Mouse (Mus musculus) urinary bladder, adult 18-20 months (tissue): ENCODE results near the gene Mroh3.

ENCODE experiments used
- DNase-seq, 2 experiments: peaks; one replicate each; pipeline ENCODE4 v3.0.0; 2022; ENCODE audit warnings: low spot score in 2 of 2, mixed read lengths in 2 of 2

The Mroh3 gene

DNA sequence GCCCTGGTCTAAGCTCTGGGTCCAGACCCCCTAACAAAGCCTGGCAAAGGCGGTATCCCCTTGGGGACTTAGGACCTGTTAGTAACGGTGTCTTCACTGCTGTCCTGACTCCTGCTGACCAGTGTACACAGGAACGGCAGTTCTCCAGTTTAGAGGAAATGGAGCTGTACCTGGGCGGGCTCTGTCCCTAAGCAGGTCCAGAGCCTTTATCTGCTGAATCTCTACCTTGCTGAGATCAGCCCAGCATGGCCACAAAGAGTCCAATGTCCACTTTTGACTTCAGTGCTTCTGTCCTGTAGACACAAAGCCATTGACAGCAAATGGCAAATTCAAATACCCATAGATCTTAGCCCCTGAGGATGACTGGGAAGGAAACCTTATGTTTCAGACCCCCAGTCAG lies 55.7 kb downstream of the Mroh3 start:
- no peak for DNase-seq

DNA sequence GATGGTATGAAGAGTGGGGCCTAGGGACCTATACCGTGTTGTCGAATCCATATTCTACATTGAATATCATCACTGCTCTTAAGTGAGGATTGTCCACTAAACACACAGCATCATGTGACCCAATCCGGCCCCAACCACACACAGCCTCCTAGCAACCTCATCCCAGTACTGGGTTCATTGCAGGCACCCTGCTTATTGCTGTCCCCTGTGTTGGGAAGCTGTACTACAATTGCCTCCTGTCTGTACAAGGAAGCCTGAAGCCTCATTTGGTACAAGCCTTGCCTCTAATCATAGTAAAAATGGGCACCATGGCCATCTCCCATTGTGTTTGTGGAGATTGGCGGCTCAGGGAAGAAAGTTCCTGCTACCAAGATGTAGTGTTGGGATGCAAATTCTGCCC lies 56.3 kb downstream of the Mroh3 start:
- DNase-seq, result no peak

DNA sequence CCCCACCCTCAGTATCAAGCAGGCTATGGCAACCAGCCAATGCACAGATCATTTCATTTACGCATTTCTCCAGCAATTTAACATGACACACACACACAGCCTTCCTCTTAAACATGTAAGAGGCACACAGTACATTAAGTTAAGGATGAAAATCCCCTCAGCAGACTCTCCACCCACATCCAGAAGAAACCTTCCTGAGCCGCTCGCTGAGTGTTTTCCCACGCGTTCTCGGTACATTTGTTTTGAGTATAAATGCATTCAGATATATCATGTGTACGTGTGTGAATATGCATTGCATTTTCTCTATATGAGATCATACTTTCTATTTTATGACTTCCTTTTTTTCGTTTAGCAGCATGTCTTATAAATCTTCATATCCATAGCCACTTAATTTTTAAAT lies 61.3 kb downstream of the Mroh3 start:
- DNase-seq, result no peak

DNA sequence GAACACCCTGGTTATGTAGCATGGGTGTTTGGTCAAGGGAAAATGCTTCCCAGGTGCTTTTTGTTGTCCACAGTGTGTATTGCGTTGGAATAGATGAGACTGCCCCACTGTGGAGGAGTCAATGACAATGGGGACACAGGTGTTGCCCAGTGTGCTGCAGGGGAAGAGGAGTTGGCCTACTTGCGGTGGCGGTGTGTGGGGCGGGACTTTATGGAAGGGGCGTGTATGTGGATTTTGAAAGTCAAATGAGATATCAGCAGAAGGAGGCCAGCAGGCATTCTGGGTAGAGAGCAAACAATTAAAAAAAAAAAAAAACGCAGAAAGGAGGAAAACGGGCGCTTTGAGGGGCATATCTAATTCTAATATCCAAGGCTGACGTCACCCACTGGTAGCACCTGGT lies 62.9 kb downstream of the Mroh3 start:
- DNase-seq, result no peak

DNA sequence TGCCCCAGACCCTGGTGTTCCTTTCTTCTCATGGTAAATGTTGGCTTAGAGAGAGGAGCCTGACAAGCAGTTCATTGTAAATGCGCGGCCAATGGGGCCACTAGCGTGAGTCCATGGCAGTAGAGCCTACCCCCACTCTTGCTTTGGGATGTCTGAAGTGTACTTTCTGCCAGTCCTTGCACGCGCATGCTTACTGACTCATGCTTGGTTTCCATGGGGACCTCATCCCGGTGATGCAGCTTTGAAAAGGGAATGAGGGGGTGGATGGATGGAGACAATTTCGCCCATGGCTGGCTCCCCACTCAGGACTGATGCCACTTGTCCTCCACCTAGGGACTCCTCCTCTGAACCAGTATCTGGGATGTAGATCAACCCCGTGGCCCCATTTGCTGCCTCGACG lies 69.1 kb downstream of the Mroh3 start:
- DNase-seq, result no peak

DNA sequence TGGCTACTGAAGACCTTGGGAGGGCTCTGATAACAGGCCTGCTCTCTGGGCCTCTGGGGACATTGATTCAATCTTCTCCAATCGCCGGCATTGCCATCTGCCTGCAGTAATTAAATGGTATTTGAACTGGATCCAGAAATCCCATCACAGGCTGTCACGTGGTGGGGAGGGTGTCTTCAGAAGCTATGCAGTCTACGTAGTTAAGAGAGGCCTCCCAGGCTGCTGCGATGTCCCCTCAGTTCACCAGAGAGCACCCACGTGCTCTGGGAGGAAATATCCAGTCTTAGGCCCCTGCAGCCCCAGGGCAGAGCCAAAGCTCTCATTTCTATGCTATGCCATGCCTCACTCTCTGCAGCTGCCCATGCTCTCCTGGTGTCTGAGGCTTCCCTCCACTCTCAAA lies 70.3 kb downstream of the Mroh3 start:
- DNase-seq, result no peak

DNA sequence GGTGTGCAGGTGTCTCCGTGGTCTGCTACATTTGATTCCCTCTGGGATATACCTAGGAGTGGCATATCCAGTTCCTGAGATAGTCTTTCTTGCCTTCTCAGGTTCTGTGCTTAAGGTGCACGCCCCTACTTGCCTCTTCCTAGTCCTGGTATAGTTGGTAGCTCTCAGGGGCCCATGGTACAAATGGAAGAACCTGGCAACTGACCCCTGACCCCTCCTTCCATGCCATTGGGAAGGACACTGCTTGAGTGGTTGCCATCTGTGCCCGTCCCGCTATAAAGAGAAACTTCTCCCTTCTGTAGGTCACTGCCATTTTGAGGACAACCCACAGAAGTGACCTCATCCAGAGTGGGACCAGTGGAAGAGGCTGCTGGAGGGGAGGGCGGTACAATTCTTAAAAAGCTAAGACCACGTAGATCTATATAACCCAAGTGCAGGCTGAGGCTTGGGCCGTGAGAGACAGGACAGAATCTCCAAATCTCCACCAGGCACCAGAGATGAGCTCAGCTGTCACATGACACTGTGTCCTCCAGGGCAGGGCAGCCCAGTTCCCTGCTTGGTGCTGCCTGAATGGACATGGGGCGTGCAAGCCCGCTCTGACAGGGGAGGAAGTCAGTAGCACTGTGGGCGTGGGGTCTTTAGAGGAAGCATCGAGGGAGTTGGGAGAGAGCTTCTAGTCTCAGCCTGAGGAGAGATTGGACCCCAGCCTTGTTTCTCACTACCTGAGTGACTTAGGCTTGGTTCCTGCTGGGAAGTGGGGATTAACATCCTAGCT lies 71.3 kb downstream of the Mroh3 start:
- DNase-seq, result no peak

DNA sequence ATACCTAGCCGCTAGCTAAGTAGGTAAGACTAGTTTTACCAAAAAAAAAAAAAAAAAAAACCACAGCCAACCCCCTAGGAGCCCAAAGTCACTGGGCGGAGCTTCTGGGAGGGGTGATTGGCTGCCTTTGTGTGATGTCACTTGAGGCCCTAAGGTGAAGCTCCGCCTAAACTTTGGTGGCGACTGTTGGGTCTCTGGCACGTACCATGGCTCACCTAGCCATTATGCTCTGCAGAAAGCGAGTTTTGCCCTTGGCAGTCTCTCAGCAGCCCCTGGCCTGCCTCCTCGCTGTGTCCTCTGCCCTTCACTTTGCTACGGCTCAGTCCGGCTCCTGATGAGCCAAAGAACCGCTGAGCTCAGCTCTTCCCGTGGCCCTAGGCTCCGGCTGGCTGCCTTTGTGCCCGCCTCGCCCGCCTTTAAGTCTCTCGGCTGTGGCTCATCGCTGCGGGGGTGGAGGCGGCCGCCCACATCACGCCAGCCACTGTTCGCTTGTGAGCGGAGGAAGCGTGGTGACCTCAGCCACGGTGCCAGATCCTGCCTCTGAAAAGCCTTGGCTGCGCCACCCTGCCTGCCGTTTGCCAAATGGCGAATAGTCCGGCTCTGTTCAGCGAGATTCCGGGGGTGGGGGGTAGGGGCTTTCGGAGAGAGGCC lies 72.5 kb downstream of the Mroh3 start:
- peak; percentile 54 to 74 for DNase-seq

DNA sequence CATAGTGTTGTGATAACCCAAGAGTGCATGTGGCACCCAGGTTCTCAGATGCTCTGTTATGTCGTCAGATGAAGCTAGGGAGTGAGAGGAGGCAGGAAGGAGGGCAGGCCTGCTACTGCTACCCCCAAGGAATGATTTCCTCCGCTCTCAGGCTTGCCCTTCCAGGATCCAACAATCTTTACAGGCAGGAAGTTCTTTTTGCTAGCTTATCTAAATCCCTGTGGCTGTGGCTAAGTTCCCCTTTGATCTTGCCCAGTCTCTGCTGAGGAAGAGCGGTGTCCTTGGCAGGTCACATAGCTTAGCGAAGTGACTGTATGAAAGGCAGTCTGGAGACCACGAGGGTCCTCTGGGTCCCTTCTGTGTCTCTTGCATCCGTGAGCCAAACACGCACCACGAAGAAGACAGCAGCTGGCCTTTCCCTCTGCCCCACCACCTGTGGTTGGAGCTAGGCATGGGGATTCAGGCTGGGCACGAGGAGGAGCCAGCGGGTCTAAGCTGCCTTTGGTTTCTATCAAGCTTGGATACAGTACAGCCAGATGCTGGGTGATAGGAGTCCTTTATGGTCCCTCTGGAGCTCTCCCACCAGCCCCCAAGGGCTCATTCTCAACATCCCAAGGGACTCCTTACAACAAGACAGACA lies 74.3 kb downstream of the Mroh3 start:
- no peak for DNase-seq

DNA sequence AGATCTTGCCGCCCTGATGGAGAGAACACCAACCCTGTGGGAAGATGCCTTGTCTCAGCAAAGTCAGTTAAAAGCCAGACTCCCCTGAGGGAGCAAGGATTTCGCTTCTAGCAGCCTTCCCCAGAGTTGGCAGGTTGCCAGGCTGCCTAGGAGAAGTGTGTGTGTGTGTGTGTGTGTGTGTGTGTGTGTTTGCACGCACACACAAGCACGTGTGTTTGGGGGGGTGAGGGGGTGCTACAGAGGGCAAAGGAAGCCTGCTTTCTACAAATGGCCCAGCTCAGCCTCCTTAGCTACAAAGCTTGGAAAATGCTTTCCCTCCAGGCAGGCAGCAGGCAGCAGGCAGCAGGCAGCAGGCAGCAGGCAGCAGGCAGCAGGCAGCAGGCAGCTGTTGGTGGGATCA lies 75.1 kb downstream of the Mroh3 start:
- no peak for DNase-seq

DNA sequence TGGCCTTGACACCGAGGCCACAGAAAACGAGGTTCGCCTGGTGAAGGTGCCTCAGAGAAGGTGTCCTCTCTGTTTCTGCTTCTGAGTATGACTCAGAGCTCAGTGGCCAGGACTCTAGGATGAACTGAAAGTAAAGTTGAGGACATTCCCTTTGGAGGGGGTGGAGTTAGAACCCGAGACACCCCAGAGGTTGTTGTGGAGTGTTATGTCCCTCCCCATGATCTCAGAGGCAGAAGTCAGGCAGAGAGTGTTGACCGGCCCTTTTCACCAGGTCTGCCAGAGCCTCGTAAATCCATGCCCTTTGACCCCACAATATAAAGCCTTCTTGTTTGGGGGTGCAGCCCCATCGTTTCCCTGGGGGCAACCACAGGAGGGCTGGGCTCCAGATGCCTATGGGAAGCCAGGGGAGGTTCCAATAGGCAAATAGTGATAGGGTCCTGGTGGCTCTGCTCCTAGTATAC lies 75.5 kb downstream of the Mroh3 start:
- DNase-seq, result no peak

DNA sequence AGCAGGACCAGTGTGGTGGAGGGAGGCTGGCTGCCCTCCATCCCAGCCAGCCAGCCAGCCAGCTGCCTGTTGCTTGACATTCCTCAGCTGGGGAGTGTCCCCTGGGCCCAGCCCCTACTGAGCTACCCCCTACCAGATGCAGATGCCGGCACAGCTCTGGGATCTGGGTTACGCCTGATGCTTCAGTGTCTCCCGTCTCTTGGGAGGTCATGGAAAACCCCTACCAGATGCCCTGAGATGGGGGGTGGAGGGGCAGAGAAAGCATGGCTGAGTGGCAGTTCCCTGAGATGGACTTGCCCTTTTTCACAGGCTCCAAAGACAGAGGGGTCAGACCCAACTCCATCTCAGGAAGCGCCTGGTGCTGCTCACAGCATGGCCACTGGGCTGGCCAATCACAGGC lies 76.1 kb downstream of the Mroh3 start:
- DNase-seq, result no peak

DNA sequence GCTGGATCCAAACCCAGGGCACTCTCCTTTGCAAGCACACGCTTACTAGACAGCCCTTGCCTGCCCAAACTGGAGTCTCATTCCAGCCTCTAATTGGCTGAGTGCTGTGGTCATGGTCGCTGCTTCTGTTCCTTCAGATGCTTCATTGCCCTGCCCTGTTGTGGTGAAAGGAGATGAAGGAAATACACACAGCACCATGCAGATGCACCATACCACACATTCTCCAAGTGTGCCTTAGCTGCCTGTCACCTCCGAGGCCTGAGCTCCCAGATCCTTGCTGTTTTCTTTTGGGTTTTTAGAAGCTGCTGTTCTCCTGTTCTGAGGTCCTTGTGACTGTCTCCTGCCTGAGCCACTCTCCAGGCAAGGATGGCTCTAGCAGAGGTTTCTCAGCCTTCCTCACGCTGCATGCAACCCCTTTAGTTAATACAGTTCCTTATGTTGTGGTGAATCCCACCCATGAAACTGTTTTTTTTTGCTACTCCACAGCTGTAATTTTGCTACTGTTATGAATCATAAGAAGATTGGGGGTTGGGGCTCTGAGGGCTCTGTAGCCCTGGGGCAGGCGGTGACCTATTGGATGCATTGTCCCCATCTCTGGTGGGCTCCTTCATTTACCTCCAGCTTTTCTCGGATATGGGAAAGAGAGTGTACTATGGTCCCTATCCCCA lies 76.7 kb downstream of the Mroh3 start:
- no peak for DNase-seq

DNA sequence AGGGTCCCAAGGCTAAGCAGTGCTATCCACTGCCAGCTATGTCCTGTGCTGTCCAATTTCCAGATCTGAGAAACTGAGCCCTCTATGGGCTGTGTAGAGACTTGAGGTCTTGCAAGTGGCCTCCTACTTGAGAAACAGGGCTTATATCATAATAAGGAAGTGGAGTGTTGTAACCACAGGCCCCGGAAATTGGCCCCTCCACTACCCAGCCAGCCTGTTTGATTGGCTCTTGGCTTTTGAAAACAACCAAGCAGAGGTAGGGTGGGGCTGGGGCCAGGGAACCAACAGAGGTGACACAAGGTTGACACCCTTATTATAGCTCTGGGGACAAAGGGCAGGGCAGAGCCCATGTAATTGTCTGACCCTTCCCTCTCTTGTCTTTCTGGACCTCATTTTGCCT lies 77.6 kb downstream of the Mroh3 start:
- peak in 1 of 2 experiments; percentile 54 for DNase-seq

DNA sequence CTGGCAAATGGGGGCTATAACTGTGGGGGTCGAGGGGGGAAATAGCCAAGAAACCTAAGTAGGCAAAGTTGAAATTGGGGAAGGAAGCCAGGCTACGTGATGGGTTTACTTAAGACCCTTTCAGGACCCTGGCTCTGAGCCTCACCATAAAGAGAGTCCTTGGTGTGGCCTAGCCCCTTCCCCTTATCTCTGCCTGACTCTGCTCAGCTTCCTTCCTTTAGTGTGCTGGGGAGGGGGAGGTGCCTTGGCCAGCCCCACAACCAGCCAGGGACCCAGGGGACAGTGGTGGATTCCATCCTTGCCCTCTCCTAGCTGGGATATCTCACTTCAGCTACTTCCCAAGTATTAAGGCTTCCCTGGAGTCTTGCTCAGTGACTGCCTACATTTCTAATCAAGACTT lies 78.1 kb downstream of the Mroh3 start:
- DNase-seq, result no peak

DNA sequence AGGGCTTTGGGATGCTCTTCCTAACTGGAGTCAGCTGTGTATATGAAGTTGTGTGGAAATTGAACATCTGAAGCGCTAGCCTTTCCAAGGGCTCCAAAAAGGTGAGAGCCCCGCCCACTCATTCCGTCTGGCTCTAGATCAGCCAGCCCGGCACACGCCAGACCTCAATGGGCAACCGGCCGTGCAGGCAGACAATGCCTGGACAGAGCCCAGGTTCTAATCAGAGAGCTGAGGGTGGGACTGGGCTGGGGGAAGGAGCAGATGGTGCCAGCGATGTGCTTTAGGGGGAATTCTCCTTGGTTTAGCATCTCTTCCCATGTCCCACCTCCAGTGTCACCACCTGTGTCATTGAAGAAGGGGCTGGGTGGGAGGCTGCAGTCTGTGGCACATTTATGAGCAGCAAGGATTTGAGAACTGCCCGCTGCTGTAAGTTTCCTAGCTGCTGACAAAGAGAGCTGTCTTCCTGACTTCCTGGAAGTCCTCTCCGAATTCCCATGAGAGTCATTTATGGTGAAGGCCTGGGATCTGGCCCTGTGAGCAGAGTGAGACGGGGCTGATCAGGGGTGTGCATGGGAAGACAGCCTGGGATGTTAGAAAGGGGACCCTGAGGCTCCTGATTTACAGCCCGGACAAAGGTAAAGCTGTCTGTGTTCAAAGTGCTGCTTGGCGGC lies 78.9 kb downstream of the Mroh3 start:
- DNase-seq, result no peak

DNA sequence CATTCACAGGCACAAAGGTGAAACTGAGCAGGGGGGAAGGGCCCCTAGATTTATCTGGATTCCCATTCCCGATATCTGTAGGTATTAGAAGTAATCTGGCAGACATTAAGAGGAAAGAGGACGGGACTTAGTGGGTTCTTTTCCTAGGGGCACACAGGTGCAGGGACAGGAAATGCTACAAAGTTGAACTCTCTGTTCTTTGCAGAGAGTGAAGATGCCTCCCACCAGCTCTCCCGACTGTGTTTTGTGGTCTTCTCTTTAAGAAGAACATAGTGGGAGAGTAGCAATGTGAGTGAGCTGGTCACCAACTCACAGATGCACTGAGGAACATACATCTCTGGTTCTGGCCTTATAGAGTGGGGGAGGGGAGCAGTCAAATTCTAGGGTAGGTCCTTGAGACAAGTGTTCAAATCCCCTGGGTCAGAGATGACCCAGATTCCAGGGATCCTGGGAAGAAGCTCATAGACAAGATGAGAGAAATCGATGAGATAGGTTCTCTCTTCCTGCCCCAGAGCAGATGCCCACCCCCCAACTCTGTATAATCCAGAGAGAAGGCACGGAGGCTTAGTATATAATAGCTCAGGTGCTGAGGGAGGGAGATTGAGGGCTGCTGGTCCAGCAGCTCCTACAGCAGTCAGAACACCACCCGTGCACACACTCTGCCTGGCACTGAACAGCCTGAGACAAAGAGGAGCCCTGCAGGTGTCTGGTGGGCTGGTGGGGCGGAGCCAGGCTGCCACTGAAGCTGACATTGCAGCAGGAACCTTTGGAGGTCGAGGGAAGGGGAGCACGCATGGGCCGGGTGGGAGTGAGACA lies 80.0 kb downstream of the Mroh3 start:
- DNase-seq, result no peak
